Mouse (Mus musculus) lung, adult 18-20 months (tissue): Measurements from ENCODE around the gene Ell.

ENCODE experiments used
- DNase-seq, 2 experiments: peaks; one replicate each; pipeline ENCODE4 v3.0.0; 2022; ENCODE audit warnings: mixed read lengths in 2 of 2

The Ell gene

DNA sequence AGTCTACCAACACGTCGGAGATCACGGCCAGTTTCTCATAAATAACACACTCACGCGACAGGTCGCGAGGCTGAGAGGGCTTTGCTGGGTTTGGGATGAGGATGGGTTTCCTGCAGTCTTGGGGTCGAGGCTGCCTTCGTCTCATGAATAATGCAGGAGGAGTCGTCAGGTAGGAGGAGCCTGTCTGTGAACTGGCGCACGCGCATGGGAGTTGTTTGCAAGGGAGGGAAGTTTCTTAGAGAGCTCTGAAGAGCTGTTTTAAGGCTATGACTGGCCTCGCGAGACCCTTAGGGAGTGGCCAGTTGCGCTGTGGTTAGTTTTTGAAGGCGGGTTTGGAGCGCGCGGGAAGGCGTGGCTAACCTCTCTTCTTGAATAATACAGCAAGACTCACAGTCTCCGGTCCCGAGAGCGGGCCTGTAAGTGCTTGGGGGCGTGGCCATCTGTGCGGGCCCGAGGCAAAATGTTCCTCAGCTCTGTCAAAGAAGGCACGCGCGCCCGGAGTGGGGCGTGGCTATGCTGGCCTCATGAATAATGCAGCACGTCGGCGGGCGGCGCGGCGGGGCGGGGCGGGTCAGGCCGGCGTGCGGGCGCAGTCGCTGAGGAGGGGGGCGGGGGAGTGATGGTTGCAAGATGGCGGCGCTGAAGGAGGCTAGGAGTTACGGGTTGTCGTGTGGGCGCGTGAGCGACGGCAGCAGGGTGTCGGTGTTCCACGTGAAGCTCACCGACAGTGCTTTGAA lies at the start of gene Ell:
Gene Ell, plus strand, starts transcription at position 381 of the 737 bp plus-strand sequence.
- DNase-seq: peak; percentile 100

DNA sequence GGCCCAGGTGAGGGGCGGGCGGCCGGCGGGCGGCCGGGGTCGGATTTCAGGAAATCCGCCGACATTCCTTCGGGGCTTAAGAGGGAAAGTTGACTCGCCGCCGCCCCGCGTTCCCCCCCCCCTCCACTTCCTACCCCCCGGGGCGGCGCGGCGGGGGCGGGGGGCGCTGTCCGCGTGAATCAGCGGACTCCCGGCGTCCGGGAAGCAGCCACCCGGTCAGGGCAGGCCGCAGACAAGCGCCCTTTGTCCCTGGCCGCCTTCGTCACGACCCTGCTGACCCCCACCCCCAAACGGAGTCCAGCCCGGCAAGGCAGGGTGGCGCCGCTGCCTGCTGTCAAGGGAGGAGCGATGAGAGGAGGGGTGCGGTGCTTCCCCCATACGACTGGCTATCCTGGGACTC lies 49.7 kb upstream of the Ell start:
- DNase-seq: no peak

DNA sequence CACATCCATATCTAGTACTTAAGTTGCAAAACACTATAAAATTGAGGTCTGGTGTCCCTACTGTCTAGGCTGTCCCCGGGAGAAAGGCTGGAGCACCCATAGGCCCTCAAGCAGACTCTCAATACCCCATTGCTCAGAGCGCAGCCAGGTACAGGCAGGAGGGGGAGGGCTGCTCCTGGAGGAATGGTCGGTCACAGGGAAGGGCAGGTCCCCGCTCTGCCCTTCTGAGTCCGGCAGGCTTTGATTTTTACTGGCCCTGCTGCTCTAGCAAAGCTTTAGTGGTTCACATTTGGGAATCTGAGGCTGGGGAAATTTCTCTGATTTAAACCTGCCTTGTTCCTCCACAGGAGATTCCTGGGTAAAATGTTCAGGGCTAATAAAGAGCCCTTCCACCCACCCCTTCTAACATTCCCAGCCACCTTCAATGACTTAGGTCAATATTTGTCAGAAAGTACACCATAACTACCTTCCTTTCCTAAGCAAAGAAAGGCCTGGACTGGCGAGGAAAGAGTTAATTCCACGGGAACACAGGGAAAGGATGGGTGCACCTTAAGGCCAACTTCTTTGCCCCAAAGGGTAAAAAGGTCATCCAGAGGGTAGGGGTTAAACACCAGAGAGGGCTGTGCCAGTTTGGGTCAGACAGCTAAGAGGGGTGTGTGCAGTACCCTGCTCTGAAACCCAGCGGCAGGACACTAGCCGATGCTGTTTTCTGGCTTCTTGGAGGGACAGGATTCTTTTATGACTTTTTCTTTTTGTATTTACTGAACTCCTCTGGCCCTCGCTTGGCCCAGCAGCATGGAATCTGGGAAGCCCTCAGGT lies 49.0 kb upstream of the Ell start:
- DNase-seq: peak in 1 of 2 experiments; percentile 57

DNA sequence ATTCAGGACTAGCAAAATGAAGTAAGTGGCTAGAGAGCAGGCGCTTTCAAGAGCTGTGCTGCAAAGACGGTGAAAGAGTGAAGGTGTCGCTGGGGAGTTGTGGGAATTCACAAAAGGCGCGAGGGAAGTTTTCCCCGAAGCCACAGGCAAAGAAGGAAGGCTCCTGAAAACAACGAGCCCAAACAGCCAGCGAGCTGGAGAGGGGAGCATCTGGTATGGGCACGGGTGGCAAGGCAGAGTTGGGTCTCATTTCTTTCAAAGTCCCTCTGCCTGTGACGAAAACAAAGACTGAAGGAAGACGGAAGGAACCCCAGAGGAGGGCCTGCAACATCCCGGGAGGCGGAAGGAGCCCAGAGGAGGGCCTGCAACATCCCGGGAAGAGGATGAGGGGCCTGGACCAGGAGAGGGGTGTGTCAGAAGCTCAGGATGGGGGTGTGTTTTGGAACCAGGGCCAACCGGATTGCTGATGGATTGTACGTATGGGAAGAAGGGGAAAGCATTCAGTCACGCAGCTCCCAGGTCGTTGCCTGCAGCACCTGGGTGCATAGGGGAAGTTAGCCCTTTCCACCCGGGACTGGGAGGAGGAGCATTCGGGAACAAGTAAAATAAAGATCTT lies 48.3 kb upstream of the Ell start:
- DNase-seq: no peak

DNA sequence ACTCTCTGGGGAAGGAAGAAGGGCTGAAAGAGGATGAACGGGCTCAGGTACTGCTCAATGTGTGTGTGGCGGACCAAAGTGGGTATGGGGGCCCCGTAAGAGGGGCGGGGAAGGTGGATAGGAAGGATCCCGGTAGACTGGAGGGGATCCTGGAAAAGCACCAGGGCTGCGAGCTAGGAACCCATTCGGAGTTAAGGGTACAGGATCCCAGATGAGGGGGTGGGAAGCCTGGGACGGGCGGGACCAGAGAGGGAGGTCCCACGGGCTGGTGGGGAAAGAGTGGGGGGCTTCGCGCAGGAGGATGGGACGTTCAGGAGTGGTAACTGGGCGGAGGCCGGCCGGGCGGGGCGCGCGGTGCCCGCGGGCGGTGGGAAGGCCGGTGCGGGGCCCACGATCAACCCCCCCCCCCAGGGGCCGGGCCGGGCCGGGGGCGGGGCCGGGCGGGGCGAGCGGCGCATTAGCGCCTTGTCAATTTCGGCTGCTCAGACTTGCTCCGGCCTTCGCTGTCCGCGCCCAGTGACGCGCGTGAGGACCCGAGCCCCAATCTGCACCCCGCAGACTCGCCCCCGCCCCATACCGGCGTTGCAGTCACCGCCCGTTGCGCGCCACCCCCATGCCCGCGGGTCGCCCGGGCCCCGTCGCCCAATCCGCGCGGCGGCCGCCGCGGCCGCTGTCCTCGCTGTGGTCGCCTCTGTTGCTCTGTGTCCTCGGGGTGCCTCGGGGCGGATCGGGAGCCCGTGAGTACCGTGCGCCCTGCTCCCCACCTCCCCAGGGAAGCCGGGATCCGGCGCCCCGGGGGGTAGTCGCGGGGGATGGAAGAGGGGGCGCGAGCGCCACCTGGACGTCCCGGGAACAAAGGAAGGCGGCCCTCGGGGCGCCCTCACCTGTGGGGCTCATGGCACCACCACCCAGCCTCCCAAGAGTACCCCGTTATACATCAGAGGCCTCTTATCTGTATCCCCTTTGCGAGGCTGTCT lies 46.3 kb upstream of the Ell start, which contains the start of gene Crlf1:
Gene Crlf1, plus strand, starts transcription at position 495 of the 977 bp plus-strand sequence.
- DNase-seq: no peak

DNA sequence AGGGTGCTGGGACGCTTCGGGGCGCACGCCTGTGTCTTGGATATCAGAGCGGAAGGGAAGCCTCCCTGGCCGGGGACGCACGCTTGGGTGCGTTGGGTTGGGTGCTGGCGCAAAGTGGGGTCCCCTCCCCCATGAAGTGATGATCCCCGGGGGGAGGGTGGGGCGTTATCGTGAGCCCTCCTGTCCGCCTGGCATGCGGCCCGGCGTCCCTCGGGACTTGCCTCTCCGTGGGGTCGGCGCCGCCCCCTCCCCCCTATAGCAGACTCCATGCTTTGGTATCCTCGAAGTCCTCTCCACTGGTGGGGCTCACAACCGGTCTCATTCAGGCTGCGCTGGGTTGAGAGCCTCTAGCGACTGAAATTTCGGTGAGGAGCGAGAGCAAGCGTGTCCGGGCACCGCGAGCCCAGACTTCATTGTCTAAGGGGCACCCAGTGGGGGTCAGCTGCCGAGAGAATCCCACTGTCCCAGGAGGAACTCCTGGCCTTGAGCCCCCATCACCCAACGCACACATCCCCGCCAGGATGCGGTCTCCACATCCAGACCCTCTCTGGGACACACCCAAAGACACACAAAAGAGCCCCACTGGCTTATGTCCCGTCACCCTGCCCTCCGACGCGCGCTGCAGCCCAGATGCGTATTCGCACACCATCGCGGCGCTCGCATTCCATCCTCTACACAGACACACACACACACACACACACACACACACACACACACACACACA lies 45.4 kb upstream of the Ell start:
- DNase-seq: no peak

DNA sequence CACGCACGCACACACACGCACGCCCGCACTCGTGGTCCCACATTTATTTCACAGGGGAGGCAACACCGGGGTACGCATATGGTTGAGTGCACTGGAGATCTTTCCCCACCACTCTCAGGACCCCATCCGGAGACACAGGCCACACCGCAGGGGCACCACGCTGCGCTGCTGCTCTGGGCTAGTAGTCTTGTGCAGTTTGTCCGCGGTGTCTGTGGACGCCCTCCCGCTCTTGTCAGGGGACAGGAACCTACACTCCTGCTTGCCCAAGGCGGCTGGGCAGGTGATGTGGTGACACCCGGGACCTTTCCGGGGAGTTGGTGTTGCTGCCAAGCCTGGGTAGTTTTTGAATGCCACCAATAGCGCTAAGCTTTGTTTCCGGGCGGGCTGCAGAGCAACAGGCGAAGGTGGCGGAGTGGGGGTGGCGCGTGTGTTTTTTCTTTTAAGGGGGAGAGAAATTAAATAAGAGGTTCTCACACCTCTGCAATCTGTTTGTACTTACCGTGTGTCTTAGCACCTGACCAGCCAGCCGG lies 44.8 kb upstream of the Ell start:
- DNase-seq: no peak

DNA sequence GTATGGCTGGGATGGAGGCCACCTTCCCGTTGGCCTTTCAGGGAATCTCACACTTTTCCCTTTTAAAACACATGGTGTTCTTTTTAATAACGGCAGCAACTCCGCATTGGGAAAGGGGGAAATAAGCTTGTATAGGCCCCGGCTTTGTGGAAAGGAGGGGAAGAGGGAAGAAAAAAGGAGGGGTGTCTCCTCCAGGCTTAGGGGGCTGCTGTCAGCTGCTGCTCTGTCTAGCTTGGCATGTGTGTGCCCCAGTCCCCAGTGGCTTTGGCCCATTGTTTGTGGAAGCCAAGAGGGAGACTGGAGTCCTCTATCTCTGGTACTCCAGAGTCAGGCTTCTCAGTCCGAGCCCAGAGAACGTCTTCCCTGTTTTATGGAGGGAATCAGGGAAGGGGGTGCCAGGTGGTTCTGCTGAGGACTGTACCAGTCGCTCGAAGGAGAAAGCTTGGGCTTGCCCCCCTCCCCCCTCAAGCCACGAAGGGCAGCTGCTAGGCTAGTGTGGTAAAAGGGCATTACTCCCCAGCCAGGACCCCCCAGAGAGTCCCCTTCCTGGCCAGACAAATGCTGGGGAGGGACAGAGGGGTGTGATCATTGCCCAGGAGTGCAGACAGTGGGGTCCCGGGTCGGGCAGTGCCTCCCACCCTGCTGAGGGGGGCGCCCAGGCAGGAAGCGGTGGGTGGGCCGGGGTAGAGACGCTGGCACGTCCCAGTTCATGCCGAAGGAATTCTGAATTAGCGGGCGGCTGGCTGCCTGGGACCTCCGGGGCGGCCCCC lies 44.1 kb upstream of the Ell start:
- no peak for DNase-seq

DNA sequence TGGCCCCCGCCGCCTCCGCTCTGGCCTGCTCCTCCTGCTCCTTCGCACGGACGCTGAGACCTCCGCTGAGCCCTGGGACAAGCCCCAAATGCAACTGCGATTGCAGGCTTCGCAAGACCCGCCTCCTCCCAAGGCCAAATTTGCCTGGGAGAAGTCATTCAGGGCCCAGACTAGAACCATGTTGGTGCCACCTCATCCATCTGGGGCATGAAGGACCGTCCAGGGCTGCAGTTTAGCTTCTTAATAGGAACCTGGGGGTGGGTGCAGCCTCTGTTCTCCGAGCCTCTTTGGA lies 43.5 kb upstream of the Ell start:
- no peak for DNase-seq

DNA sequence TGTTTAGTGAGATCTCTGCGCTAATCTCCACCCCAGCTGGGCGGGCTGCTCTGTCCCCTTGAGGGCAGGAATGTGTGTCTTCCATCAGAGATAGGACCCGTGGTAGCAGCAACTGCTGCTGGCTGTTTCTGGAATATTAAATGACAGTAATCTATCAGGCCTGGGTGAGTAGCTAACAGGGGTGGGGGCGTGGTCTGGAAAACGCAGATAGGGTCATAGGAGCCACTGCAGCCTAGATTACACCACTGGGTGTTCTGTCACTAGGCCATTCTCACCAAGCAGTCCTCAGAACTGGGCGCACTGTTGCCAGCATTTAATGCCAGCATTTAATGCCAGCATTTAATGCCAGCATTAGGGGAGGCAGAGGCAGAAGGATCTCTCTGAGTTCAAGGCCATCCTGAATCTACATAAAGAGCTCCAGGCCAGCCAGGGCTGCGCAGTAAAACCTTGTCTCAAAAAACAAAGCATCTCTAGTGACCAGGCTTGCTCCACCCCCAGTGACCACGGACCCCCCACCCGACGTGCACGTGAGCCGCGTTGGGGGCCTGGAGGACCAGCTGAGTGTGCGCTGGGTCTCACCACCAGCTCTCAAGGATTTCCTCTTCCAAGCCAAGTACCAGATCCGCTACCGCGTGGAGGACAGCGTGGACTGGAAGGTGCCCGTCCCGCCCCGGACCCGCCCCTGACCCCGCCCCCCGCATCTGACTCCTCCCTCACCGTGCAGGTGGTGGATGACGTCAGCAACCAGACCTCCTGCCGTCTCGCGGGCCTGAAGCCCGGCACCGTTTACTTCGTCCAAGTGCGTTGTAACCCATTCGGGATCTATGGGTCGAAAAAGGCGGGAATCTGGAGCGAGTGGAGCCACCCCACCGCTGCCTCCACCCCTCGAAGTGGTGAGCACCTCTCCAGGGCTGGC lies 38.6 kb upstream of the Ell start:
- DNase-seq: peak in 1 of 2 experiments; percentile 59

DNA sequence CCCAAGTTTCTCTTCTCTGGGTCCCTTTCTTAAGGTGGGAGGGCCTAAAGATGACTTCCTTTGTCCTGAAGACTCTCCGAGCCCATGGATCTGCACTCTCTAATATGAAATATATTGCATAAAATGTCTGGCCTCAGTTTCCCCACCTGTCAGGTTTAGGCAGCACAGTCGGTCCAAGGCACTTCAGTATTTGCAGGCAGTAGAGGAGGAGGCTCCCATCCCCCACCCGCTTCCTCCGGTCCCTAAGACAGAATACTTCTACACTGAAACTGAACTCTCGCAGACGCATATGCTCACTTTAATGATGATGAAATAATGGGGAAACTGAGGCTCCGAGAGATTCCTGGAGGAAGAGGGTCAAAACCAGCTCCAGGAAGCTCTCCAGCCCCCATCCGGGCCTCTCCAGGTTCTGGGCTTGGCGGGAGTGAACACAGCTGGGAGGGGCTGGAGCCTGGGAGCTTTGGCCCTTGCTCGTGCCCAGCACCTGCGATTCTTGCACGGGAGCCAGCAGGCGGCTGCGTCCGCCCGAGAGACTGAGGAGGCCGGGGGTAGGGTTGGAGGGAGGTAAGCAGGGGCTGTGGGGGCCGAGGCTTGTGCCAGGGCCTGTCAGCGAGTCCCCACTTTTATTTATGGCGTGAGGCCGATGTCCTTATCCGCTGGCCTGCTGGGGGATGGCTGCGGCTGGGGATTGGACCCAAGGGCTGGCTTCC lies 37.3 kb upstream of the Ell start:
- DNase-seq: no peak

DNA sequence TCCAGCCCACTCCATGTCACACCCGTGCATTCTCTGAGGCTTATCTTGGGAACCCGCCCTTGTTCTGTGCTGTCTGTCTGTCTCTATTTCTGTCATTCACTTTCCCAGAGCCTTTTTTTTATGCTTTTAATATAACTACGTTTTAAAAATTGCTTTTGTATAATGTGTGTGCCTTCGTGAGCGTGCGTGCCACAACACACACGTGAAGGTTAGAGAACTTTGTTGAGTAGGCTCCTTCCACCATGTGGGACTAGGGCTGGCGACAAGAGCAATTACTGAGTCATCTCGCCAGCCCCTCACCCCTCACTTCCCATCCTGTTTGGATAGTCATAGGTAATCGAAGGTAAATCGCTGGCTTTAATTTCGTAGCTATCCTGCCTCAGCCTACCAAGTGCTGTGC lies 36.7 kb upstream of the Ell start:
- DNase-seq: no peak

DNA sequence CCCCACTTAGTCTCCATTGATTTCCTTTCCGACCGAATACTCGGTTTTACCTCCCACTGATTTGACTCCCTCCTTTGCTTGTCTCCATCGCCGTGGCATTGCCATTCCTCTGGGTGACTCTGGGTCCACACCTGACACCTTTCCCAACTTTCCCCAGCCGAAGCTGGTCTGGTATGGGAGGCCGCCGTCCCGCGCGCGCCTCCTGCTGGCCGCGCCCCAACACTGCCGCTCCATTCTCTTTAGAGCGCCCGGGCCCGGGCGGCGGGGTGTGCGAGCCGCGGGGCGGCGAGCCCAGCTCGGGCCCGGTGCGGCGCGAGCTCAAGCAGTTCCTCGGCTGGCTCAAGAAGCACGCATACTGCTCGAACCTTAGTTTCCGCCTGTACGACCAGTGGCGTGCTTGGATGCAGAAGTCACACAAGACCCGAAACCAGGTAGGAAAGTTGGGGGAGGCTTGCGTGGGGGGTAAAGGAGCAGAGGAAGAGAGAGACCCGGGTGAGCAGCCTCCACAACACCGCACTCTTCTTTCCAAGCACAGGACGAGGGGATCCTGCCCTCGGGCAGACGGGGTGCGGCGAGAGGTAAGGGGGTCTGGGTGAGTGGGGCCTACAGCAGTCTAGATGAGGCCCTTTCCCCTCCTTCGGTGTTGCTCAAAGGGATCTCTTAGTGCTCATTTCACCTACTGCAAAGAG lies 36.1 kb upstream of the Ell start:
- peak; percentile 58 to 71 for DNase-seq

DNA sequence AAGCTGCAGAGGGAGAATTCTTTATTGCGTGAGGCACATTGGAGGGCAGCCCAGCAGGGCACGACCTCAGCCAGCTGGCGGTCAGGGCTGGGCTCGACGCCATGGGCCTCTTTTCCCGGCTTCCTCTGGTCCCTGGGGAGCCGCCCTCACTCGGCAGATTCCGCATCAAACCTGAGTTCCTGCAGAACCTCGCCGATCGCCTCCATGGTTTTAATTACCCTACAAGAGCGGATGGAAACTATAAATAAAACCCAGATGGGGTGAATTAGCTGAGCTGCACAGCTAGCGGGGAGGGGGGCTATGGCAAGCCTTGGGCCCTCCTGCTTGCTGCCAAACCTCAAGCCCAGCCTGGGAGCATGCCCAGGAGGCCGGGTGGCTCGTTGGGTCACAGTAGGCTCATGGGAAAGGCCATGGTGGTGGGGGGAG lies 35.0 kb upstream of the Ell start:
- DNase-seq: peak; percentile 49 to 60

DNA sequence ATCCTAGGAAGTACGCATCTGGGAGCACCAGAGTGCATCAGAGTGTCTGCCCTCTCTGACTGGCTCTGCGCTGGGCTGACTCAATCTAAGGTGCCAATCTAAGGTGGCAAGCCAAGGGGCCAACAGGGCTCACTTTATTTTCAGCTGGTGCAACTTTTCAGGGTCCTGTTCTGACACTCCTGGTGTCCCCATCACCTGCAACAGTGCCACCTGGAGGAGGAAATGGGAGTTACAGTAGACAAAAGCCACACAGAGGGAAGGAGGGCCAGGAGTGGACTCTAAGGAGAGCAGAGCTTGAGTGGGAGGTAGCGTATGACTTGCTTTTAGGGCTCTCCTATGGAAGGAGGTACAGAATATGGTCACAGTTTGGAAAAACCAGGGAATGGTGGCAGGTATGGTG lies 34.4 kb upstream of the Ell start:
- DNase-seq: peak; percentile 69 to 84

DNA sequence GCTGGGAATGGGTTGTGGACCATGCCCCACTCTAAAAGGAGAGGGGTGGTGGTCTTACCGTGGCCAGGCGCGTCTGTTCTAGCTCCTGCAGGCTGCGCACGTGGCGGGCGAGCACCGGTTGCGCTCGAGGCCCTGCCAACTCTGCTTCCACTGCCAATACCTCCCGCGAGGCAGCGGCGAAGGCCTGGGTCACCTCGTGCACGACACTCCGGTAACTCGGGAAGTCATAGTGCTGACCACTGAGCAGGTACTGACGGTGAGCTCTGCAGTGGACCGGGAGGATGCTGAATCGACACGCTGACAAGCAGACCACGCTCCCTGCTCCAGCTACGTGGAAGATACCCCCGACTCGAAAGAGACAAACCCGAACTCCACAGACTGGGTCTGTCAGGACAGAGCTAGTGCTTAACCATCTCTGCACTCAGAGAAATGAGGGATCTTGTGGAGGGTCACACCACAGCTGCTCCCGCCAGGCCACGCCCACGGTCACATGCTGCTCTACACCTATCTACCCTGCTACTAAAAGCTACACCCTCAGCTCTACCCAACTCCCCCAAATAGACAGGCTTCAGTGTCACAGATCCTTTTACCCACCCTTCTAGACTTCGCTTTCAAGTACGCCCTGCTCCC lies 33.4 kb upstream of the Ell start:
- DNase-seq: no peak

DNA sequence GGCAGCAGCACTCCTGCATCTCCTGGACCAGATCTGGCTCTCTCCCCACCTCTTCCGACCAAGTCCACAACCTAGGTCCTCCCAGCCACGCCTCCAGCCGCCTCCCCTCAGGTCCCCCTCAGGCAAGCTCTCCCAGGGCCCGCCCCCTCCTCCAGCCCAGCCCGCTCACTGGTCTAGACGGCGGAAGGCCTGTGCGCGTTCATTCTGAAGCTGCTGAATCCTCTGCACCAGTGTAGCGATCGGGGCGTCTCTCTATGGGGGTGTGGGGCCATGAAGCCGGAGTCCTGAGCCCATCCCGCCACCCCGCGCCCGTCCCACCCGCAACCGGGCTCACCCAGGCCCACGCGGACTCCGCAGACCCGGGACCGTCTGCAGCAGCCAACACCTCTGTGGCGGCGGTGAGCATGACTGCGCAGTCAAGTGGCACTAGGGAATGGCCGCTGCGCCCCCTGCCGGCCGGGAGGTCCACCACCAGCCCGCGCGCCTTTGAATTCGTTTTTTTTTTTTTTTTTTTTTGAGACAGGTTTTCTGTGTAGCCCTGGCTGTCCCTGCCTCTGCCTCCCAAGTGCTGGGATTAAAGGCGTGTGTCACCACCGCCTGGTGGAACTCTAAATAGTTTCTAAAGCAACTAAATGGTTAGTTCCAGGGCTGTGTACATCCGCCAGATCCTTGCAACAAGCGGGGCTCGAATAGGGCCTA lies 32.8 kb upstream of the Ell start, which contains the start of gene Rex1bd:
Gene Rex1bd, minus strand, starts transcription at position 425 of the 699 bp plus-strand sequence.
- peak; percentile 96 to 97 for DNase-seq
